Mouse (Mus musculus) adrenal gland, adult 18-20 months (tissue): ENCODE results near the gene Bbs12. TPM values are rescaled to one million over a fixed set of nuclear protein-coding genes. Genes with fewer than 3 reads are reported as not detected.

Source experiments
- DNase-seq, 2 experiments: peaks; one replicate each; pipeline ENCODE4 v3.0.0; 2021 to 2022; ENCODE audit warnings: low spot score in 2 of 2
- total RNA-seq, 2 experiments: library from RNA; stranded (reverse); gene quantifications; 1 replicate in 1 of 2; 2 replicates in 1 of 2; pipeline ENCODE4 v1.2.3; 2021

Gene Bbs12
- total RNA-seq, 2 experiments from 2014 or later: 4.5 to 4.6 TPM

- DNase-seq: no peak
Measured at GRCm38 (mm10) chr3:37325317-37326112, 13.2 kb downstream of the Bbs12 start.

- DNase-seq: no peak
Measured at GRCm38 (mm10) chr3:37326627-37327026, 14.3 kb downstream of the Bbs12 start.

- no peak for DNase-seq
Measured at GRCm38 (mm10) chr3:37328489-37328888, 16.1 kb downstream of the Bbs12 start.

- no peak for DNase-seq
Measured at GRCm38 (mm10) chr3:37329963-37330362, 17.6 kb downstream of the Bbs12 start.

DNA sequence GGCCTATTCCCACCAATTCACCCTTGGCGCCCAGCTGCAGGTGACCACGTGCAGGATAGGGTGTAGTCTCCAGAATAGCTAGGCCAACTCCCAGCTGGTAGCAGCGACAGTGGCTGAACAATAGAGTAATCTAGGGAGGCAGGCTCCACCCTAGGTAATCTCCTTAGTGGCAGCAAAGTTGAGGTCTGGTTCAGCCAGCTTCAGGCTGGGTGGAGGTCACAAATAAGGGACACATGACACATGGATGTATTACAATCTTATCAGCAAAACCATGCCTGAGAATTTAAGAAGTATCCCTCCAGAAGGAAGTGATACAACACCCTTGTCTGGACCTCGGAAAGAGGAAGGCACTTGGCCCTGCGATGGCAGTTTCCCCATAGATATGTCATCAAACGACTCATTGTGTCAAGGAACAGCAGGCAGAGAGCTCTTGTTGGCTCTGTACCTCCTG, 19.7 kb downstream of the Bbs12 start:
- DNase-seq: no peak

- DNase-seq: no peak
Measured at GRCm38 (mm10) chr3:37334053-37334452, 21.7 kb downstream of the Bbs12 start.

- DNase-seq: peak; percentile 17 to 53
Measured at GRCm38 (mm10) chr3:37341110-37341509, 28.8 kb downstream of the Bbs12 start.

DNA sequence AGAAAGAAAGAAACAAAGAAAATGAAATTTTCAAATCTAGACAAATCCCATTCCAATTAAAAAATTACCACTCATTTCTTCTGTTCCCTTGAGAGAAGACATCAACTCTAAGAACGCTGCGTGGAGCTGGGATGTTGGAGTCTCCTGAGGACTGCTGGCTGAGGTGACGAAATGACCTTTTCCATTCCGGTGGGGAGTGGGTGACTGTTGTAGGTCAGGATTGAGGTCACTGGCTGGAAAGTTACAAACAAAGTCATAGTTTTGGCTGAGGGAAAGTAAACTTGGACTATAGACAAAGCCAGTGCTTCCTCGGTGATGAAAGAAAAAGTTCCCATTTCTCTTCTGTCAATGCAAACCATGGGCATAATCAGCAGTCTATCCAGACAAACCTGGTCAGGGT, 30.5 kb downstream of the Bbs12 start:
- DNase-seq: no peak

DNA sequence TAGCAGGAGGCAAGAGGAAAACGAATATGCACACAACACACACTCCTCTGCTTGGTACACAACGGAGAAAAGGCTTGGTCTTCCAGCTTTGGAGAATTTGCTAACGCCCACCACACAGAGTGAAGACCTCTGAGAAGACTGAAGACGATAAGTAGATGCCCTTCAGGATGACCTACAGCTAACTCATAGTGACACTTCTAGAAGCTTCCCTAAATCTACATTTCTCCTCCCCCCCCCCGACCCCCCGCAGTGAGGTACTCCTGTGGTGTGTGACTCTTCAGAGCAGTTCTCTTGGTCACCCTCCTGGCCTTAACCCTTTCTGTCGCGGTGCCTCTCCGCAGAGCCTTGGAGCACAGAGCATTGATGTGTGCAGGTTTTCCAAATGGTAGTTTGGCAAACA, 35.3 kb downstream of the Bbs12 start:
- no peak for DNase-seq

- peak; percentile 34 to 39 for DNase-seq
Measured at GRCm38 (mm10) chr3:37348221-37349165, 36.1 kb downstream of the Bbs12 start, which contains the start of gene Fgf2. Gene Fgf2, plus strand, starts transcription at chr3:37348346.

DNA sequence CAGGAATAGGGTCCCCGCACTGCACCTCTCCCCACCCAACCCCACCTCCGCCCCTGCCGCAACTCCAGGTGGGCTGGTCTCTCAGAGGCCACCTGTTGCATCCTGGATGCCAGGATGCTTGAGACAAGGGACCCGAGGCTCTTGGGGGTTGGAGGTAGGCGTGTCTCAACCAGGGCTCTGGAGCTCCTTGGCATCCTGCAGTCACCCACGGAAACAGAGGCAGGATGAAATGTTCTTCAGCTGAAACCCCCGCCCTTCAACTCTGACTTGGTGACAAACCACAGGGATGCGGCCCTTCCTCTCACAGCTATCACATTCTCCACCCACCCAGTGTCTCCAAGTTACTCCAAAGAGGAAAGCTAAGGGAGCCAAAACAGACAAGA, 36.8 kb downstream of the Bbs12 start:
- DNase-seq: no peak

- no peak for DNase-seq
Measured at GRCm38 (mm10) chr3:37350386-37350785, 38.0 kb downstream of the Bbs12 start.

DNA sequence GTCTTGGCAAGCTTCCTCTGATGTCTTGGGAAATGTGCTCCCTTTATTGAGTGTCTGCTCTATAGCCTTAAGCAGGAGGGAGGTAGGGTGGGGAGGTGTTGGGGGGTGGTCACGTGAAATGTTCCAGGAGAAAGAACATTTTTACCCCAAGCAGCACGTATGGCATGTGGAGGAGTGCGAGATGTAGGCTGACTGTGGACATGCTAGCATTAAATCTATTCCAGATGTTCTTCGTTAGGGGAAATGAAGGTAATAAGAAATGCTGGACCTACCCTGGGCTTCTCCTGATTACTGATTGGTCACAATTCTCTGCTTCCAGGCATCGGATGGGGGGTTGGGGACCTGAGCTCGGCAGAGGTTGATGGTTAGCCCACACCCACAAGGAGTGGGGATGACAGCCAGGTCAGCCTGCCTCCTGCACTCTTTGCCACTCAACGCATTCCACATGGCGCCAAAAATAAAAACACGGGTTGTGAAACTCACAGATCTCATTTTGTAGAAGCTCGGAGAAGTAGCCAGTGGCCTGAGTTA, 41.7 kb downstream of the Bbs12 start:
- no peak for DNase-seq

DNA sequence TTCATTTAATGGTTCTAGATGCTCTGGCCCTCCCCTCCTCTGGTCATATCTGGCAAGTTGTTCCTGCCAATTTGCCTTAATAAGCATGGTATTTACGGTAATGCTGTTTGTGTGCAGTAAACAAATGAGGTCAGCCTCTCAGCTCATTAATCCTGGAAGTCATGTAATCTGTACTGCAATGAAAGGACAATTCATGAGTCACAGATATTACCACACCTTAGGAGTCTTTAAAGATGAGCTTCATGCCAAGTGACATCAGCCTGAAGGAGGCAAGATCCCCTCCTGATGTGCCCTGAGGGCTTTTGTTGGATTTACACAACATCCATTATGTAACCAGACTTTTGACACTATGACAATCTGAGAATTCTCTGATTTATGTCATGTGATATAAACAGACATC, 42.4 kb downstream of the Bbs12 start:
- DNase-seq: no peak

DNA sequence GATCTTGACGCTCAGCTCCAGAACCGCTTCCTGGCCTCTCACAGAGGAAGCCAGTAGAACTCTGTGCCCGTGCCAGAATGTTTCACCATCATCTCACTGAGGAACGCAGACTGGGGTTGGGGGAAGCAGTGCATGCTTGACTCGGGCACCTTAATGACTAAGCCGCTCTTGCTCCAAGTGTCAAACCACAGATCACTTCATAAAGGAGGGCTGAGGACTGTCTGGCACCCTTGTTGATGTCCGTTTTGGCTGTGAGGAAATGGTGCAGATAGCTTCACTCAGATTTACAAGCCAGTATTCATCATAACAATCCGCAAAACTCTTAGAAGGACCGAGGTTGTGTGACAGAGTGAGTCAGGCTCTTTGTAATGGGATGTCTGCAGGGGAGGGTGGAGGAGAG, 48.4 kb downstream of the Bbs12 start:
- no peak for DNase-seq

GRCm38 (mm10) chr3:37365144-37365543, 52.8 kb downstream of the Bbs12 start:
- DNase-seq: no peak

- DNase-seq: no peak
Measured at GRCm38 (mm10) chr3:37365976-37366375, 53.6 kb downstream of the Bbs12 start.

GRCm38 (mm10) chr3:37366381-37367053, 54.2 kb downstream of the Bbs12 start:
- DNase-seq: no peak

DNA sequence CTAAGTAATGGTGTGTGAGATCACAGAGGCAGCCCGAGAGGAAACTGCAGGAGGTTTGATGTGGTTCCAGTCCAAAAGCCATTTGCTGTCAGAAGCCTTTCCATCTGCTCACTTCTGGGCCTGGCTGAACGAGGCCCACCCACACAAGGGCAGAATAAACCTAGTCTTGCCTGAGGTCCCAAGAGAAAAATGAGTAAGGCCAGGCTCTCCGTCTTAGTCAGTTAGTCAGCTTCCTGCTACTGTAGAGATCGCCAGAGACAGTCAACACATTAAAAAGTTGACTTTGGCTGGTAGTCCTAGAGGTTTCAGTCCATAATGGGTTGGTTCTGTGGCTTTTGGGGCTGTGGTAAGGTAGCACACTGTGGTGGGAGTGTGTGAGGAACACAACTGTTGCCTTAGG, 58.1 kb downstream of the Bbs12 start:
- no peak for DNase-seq
